Mouse (Mus musculus): ENCODE measurements around the gene Msl1. TPM values are rescaled to one million over a fixed set of nuclear protein-coding genes. Genes with fewer than 3 reads are reported as not detected.

Gene Msl1
- polyA plus RNA-seq (2012; rRNA removed), result 16.7 and 18.8 TPM in 2 replicates

GRCm38 (mm10) chr11:98795015-98795713 is at the start of gene Msl1:
TSS of gene Msl1 (plus strand) at chr11:98795516.

GRCm38 (mm10) chr11:98774582-98775347 is 20.6 kb upstream of the Msl1 start, which contains the start of gene Nr1d1:
TSS of gene Nr1d1 (minus strand) at chr11:98775333.

DNA sequence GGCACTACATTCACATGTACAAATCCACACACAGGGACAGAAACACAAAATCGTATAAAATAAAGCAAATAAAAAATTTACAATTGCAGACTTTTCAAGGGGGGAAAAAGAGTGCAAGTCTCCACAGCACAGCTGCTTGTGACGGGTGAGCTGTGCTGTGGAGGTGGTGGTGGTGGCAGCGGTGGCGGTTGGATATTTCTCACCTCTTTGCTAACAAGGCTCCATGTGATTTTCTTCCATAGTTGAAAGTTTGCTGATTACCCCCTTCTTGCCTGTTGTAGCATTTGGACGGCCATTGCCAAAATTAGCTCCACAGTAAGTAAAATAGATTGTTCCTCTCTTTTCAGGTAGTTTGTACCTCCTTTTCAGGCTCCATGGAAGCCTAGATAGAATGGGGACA is 9.3 kb downstream of the Msl1 start, which contains the start of gene Casc3:
Casc3 (plus strand) TSS at position 301 of the 400 bp plus-strand sequence.

DNA sequence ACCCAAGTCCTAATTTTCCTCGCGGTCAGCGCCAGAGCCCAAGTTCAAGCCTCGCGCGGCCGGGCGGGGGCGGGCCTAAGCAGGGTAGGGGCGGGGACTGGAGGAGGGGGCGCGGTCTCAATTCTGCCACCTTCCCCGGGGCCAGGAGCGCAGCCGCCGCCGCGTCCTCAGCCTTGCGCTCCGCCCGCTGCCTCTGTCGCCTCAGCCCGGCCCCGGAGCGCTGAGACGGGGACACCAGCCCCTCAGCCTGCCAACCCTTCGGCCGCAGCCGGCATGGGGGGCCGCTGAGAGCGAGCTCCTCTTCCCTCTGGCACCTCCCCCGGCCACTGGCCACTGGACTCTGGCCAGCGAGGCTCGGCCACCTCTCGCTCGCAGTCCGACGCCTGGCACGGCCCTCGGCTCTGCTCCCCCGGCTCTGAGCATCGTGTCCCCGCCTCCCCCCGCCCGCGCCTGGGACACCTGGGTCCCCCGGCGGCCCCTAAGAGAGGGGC is 41.4 kb downstream of the Msl1 start, which contains the start of gene Rapgefl1:
Rapgefl1 (plus strand) TSS at position 135 of the 491 bp plus-strand sequence.

Other genes starting within 250 kb of the Msl1 start
- gene Ikzf3, start 249.5 kb upstream of the Msl1 start, polyA plus RNA-seq (2012; rRNA removed), result 0.12 and 0.14 TPM in 2 replicates
- gene Zpbp2, start 244.4 kb upstream of the Msl1 start, polyA plus RNA-seq (2012; rRNA removed), result 0.25 and 0.54 TPM in 2 replicates
- 24.1 and 28.1 TPM in 2 replicates for gene Ormdl3, start 208.1 kb upstream of the Msl1 start, polyA plus RNA-seq (2012; rRNA removed)
- not detected in 2 replicates for gene Lrrc3c, start 197.2 kb upstream of the Msl1 start, polyA plus RNA-seq (2012; rRNA removed)
- gene Gm12355, start 169.9 kb upstream of the Msl1 start, polyA plus RNA-seq (2012; rRNA removed), result 0.12 and 0.22 TPM in 2 replicates
- not detected in 2 replicates for gene Gsdma3, start 169.2 kb upstream of the Msl1 start, polyA plus RNA-seq (2012; rRNA removed)
- gene Gsdma2, start 148.8 kb upstream of the Msl1 start, polyA plus RNA-seq (2012; rRNA removed), result not detected in 2 replicates
- 0.01 TPM in 1 of 2 replicates, not detected in the other for gene Gsdma, start 131.2 kb upstream of the Msl1 start, polyA plus RNA-seq (2012; rRNA removed)
- 72.1 and 78.6 TPM in 2 replicates for gene Psmd3, start 113.0 kb upstream of the Msl1 start, polyA plus RNA-seq (2012; rRNA removed)
- gene Csf3, start 94.3 kb upstream of the Msl1 start, polyA plus RNA-seq (2012; rRNA removed), result not detected in 2 replicates
- 23.2 and 24.6 TPM in 2 replicates for gene Med24, start 66.1 kb upstream of the Msl1 start, polyA plus RNA-seq (2012; rRNA removed)
- 14.0 and 14.7 TPM in 2 replicates for gene Thra, start 54.9 kb upstream of the Msl1 start, polyA plus RNA-seq (2012; rRNA removed)
- 0.46 and 0.65 TPM in 2 replicates for gene Nr1d1, start 20.2 kb upstream of the Msl1 start, polyA plus RNA-seq (2012; rRNA removed)
- 13.3 and 14.1 TPM in 2 replicates for gene Casc3, start 9.4 kb downstream of the Msl1 start, polyA plus RNA-seq (2012; rRNA removed)
- gene Rapgefl1, start 41.3 kb downstream of the Msl1 start, polyA plus RNA-seq (2012; rRNA removed), result 0.53 and 0.55 TPM in 2 replicates
- 1.9 and 2.4 TPM in 2 replicates for gene Wipf2, start 68.1 kb downstream of the Msl1 start, polyA plus RNA-seq (2012; rRNA removed)
- gene Cdc6, start 112.3 kb downstream of the Msl1 start, polyA plus RNA-seq (2012; rRNA removed), result 30.9 and 33.0 TPM in 2 replicates
- 1.6 and 2.1 TPM in 2 replicates for gene Rara, start 132.3 kb downstream of the Msl1 start, polyA plus RNA-seq (2012; rRNA removed)
- gene Gjd3, start 187.5 kb downstream of the Msl1 start, polyA plus RNA-seq (2012; rRNA removed), result 0.07 TPM in 1 of 2 replicates, not detected in the other
- 109 and 124 TPM in 2 replicates for gene Top2a, start 228.7 kb downstream of the Msl1 start, polyA plus RNA-seq (2012; rRNA removed)
- gene Igfbp4, start 245.7 kb downstream of the Msl1 start, polyA plus RNA-seq (2012; rRNA removed), result 66.2 and 73.8 TPM in 2 replicates